Mouse (Mus musculus): ENCODE results near the gene Camk2n2.
"Not testable (repeated sequence)": the region's sequence is repeated elsewhere in the genome, so short reads cannot be mapped to it uniquely, and the experiment has no call there.

Gene Camk2n2

DNA sequence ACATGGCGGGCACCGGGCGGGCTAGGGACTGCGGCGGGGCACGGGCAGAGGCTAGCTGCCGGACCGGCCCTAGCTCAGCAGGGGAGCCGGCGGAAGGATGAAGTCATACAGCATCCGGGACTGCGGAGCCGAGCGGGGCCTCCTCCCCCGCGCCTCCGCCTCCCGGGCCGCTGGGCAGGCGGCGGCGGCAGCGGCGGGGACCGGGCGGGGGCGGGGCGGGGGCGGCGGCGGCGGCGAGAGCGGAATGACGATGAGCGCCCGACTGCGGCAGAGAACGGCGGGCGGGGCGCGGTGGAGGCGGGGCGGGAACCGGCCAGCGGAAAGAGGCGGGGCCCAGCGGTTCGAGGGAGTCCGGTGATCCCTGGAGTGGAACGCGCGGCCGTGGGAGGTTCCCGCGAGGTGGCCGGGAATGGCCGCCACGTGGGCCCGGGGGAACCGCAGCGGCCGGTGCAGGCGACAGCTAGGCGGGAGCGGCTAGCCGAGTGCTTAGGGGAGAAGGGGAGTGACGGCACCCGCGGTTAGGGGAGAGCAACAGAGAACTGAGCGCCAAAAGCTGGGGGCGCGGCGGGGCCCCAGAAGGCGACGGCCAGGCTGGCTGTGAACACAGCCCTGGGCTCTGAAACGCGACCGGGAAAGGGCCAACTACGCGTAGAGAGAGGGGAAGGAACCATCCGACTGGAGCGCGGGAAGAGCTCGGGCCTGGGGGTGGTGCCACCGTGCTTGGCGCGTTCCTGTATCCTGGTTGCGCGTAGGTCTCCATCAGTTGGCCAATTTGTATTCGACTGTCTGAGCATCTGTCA is at the start of gene Camk2n2:
Gene Camk2n2, minus strand, starts transcription at position 97 of the 800 bp plus-strand sequence.
- CTCF ChIA-PET: interaction anchor here (2.4 kb wide), 1 partner anchor 11 kb away, joined by 11 read pairs; the partner anchor contains the start of genes Eef1akmt4 and Gm49333

DNA sequence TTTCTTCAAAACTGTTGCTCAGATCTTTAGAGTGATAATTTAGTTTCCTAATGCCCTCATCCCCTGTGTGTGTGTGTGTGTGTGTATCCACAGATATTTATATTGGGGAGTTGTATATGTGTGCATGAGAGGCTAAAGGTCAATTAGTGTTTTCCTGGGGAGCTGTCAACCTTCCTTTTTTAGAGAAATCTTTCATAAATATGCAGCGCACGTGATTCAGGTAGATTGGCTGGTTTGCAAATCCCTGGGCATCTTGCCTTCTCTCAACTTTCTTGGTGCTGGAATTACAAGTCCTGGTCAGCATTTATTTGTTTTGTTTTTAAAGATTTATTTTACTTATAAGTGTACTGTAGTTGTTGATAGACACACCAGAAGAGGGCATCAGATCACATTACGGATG is 49.2 kb upstream of the Camk2n2 start:
- CTCF ChIA-PET: no interaction called here

DNA sequence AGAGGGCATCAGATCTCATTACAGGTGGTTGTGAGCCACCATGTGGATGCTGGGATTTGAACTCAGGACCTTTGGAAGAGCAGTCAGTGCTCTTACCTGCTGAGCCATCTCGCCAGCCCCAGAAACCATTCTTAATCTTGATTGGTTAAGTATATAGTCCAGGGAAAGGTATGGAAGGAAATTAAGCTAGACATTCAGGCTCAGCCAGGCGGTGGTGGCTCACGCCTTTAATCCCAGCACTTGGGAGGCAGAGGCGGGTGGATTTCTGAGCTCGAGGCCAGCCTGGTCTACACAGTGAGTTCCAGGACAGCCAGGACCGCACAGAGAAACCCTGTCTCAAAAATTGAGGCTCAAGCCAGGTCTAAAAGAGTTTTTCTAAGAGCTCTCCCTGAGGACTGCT is 46.9 kb upstream of the Camk2n2 start, which contains the start of gene Eif4g1:
Gene Eif4g1, plus strand, starts transcription at position 301 of the 400 bp plus-strand sequence.
- CTCF ChIA-PET: not testable (repeated sequence)

DNA sequence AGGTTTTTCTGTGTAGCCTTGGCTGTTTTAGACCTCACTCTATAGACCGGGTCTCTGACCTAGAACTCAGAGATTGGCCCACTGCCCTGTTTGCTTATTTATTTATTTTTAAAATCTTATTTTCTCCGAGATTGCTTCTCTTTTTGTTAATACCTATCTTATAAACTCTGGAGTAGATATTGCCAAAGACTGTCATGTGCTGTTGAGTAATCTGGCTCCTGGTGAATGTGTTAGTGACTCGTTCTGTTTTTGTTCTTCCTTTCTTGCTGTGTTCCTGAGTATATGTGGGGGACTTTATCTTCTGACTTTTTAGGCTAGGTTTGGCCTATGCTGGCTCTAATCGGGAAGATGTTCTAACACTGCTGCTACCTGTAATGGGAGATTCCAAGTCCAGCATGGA is 36.6 kb upstream of the Camk2n2 start:
- CTCF ChIA-PET: no interaction called here

GRCm38 (mm10) chr16:20653315-20653714 is 32.2 kb upstream of the Camk2n2 start:
- CTCF ChIA-PET: no interaction called here

DNA sequence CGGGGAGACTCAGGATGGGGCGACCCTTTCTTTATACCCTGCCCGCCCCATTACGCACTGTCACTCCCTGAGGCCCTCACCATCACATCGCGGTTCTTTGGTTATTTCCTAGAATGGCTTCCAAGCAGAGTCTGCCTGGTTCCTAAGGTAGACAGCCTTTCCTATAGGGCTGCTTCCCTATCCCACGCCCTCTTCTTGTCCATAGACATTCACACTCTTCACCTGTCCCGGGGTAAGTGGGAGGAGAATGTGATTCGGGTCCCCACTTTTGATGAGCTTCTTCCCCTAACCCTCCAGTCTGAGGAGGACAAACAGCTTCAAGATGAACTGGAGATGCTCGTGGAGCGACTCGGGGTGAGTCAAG is 30.8 kb upstream of the Camk2n2 start:
- CTCF ChIA-PET: no interaction called here

DNA sequence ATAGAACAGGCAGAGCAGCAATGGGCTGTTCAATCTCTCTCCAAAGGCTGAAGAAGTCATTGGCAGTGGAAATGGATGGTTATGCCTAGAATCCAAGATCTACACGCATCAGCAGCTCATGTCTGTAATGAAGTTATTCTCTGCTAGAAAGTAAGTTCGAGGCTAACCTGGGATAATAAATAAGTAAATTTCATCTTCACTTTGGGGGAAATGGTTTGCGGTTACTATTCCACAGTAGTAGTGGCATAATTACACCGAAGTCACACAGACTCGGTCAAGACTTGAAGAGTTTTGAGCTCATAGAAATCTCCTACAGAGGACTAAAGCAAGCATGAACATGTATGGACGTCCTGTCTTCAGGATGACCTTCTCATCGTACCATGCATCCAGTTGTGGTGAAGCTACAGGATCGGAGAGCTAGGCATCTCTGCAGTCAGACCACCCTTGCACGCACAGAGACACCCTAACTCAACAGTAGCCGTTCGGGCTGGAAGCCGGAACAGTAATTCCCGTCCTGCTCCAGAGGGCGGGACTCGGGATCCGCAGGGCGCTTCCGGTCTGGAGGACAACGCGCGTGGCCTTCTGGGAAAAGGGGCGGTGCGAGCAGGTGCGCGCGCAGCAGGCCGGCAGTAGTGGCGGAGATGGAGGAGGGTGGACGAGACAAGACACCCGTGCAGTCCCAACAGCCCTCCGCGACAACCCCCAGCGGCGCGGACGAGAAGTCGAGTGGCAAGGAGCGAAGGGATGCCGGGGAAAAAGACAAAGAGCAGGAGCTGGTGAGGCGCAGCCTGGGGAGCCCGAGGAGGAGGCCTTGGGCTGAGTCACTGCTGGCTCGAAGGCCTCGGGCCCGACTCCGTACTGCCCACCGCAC is 30.2 kb upstream of the Camk2n2 start, which contains the start of gene Psmd2:
Gene Psmd2, plus strand, starts transcription at position 577 of the 871 bp plus-strand sequence.
- CTCF ChIA-PET: no interaction called here

DNA sequence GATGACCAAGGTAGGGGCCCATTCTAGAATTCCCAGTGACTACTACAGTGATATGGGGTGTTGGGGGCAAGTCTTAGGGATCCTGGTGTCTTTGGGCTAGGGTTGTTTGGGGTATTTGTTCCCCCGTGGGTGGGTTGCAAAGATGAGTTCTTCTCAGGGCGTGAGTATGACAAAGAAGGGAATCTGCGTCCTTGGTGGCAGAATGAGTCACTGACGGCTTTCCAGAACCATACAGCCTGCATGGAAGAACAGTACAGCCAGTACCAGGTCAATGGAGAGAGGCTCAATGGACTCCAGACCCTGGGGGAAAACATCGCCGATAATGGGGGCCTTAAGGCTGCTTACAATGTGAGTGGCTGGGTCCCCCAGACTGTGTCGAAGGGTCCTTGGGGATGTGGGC is 22.8 kb upstream of the Camk2n2 start:
- CTCF ChIA-PET: no interaction called here

- CTCF ChIA-PET: no interaction called here
Observed at GRCm38 (mm10) chr16:20642161-20642560, 21.1 kb upstream of the Camk2n2 start.

DNA sequence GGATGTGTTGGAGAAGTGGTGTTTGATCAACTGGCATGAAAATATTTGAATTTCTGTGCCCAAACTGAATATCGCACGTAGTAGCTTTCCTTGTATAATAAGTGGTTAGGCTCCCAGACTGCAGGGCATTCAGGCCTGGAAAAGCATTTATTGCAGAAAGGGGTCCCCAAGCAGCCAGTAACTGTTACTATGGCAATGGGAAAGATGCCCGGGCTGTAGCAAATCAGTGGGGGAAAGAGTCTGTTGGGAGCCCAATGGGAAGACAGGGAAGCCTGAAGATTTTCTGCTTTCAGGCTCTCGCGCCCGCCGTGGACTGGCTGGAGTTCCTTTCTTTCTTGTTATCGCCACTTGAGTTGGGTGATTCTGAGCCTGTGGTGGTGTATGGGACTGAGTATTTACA is 17.3 kb upstream of the Camk2n2 start:
- CTCF ChIA-PET: no interaction called here

GRCm38 (mm10) chr16:20637410-20637809 is 16.3 kb upstream of the Camk2n2 start:
- CTCF ChIA-PET: interaction anchor here (0.5 kb wide), 2 partner anchors 13 to 34 kb away, joined by 3 to 5 read pairs; no protein-coding TSS in a partner anchor

DNA sequence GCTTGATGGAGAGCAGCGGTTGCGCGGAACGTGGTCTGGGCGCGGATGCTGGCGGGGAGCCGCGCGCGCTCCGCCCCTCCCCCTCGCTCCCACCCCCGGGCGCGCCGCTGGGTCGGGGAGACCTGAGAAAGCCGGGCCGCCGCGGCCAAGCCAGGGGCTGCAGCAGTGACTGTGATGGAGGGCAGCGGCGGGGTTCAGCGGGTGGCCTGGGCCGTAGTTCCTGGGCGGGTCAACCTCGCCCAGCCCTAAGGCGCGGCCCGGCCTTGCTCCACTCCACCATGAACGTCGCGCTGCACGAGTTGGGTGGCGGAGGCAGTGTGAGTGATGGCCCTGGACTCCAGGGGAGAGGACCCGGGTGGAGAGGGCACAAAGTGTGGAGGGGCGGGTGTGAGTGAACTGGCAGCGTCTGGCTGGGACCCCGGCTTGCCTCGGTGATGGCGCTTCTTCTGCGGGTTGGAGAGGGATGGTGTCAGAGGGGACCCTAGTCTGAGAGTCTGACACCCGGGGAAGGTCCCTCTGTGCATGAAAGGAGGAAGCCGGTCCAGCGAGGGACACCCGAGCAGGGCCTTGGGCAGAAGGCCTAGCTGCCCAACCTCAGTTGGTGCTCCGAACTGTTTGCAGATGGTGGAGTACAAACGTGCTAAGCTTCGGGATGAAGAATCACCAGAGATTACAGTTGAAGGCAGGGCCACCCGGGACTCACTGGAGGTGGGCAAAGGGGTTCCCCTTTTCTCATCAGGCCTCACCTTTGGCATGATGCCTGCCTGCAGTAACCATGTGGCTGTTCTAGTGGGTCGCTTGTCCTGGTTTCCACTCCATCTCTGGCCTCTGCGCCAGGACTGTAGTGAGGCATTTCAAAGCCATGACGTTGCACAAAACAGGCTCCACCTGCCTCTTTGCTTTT is 8.9 kb upstream of the Camk2n2 start, which contains the start of gene Ece2:
Gene Ece2, plus strand, starts transcription at position 98 of the 904 bp plus-strand sequence.
- CTCF ChIA-PET: no interaction called here

- CTCF ChIA-PET: no interaction called here
Observed at GRCm38 (mm10) chr16:20628871-20629391, 7.8 kb upstream of the Camk2n2 start.

DNA sequence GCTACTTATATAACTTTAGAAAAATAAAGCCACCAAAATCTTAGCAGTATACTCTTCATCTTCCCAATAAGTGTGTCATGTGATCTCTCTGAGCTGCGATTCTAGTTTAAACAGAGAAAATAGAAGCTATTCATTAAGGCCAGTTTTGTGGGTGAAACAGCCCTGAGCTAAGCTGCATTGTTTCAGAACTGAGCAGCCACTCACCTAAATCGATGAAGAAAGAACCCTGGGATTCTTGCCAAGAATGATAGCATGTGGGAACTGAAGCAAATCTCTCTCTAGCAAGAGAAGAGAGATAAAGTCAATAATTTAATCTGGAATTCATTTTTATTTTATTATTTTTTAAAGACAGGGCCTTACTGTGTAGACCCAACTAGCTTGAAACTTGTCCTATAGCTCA is 2.1 kb upstream of the Camk2n2 start:
- CTCF ChIA-PET: interaction anchor here (0.6 kb wide), 1 partner anchor 123 kb away, joined by 7 read pairs; no protein-coding TSS in a partner anchor

- CTCF ChIA-PET: no interaction called here
Observed at GRCm38 (mm10) chr16:20621991-20622685, 1.1 kb upstream of the Camk2n2 start.

DNA sequence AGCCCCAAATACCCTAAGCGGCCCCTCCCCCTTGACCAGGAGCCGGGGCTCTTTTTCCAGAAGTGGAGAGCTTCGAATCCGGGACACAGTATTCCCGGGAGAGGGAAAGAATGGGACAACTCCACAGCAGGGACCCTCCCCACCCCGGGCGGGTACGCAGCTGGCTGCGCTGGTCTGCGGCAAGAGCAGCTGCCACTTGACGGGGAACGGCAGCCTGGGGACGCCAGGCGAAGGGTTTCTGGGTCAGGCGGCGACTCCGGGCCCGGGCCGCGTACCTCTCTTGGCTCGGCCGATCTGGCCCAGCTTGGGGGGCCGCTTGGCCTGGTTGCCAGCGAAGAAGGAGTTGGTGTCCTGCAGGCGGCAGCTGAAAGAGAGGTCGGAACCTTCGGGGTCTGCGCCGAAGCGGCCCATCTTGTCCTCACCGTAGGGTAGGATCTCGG is 316 bp downstream of the Camk2n2 start:
- CTCF ChIA-PET: interaction anchor here (2.4 kb wide), 1 partner anchor 10 kb away, joined by 11 read pairs; the partner anchor contains the start of genes Eef1akmt4 and Gm49333

- CTCF ChIA-PET: interaction anchor here (2.4 kb wide), 1 partner anchor 10 kb away, joined by 11 read pairs; the partner anchor contains the start of genes Eef1akmt4 and Gm49333
Observed at GRCm38 (mm10) chr16:20620399-20620735, 720 bp downstream of the Camk2n2 start.

DNA sequence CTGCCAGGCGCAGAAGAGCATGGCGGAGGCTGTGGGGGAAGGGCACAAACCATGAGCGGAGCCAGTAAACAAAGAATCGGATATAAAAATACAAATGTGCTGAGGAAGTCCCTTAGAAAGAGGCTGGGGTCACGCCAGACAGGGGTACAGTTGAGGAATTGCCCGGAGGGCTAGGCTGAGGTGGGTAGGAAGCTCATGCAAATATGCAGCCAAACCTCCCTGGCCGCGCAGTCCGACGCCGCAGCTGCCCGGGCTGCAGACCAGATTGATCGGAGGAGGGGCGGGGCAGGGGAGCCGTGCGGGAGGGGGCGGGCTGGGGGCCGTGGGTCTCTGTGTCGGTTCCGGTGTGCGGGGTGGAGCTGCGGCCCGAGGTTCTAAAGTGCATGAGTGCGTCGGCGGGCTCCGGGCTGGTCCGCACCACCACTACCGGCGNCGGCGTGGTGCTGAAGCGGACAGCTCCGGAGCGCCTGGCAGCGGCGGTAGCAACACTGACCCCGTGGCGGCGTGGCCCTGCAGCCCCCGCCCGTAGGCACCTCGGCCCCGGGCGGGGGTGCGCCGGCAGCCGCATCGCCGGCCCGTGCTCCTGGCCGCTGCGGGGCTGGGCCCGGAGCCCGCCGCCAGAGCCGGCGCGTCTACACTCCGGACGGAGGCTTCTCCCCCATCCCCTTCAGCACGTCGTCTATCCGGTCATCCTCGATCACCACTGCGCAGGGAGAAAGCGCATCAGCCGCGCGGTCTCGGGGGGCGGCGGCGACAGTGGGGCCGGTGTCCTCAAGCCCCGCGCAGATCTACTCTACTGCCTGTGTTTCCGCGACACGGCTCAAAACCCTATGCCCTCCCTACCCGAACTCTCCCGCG is 1.3 kb downstream of the Camk2n2 start:
- CTCF ChIA-PET: interaction anchor here (2.4 kb wide), 1 partner anchor 9 kb away, joined by 11 read pairs; the partner anchor contains the start of genes Eef1akmt4 and Gm49333

Measured in spleen, embryonic (tissue).